Mouse (Mus musculus) heart, postnatal 0 days (tissue): ENCODE measurements around the gene Htr6.

ENCODE experiments used
- CTCF ChIP-seq: IDR thresholded peaks from 2 replicates; pipeline ENCODE4 v1.5.1; 2016; ENCODE audit warnings: antibody characterized with exemption, control low read depth, low read depth
- EP300 ChIP-seq: IDR thresholded peaks from 2 replicates; pipeline ENCODE4 v1.6.1; 2016; ENCODE audit warnings: antibody characterized with exemption, low read depth

DNA sequence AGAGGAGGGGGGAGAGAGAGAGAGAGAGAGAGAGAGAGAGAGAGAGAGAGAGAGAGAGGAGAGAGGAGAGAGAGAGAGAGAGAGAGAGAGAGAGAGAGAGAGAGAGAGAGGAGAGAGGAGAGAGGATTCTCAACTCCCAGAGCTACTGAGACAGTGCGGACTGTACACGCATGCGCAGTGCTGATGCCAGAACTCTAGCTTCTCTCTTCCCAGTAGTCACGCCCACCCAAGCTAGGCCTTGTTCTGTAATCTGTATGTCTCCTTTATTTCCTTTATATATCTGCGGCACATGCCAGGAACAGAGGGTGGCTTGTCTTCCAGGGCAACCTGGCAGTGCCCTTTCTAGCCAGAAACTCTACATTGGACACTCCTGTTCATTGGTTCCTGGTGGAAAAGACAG is 10.5 kb downstream of the Htr6 start:
- TF ChIP-seq EP300 (no peak), CTCF (no peak)
